Mouse (Mus musculus) cerebellum, adult 2 months (tissue): ENCODE results near the gene Nek1.

Experiments used
- CTCF ChIP-seq: fragments of 200-500 bp; IDR thresholded peaks from 2 replicates; pipeline ENCODE4 v1.5.1; 2011; ENCODE audit warnings: low read depth, mild to moderate bottlenecking, control low read depth, low read length, moderate library complexity, borderline replicate concordance; ENCODE audit not compliant: insufficient read depth
- POLR2A ChIP-seq: fragments of 200-500 bp; IDR thresholded peaks from 2 replicates; pipeline ENCODE4 v1.6.1; 2011; ENCODE audit warnings: low read length, control low read depth, borderline replicate concordance; ENCODE audit not compliant: insufficient read depth

DNA sequence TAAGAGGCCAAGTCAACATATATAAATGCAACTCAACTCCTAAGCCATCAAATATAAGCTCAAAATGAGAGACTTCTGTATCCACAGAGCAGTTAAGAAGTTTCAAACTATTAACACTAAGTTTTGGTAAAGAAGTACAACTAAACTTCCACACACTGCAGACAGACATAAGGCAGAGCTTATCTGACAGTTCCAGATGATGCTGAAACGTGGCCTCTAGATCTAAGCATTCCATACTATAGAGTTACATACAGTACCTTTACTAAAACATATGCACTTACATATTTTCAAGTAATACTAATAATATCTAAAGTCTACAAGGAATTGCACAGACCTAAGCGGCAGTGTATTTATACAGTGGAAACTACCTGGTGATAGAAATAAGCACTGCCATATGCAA, 18.2 kb upstream of the Nek1 start:
- TF ChIP-seq POLR2A, result no peak
- TF ChIP-seq CTCF, result no peak
